Mouse (Mus musculus): Measurements from ENCODE around the gene Lamtor2.

The Lamtor2 gene

GRCm38 (mm10) chr3:88526157-88527131, 26.4 kb downstream of the Lamtor2 start:
- DNase-seq (ENCODE audit: extremely low read depth, low read depth, low spot score): no peak

GRCm38 (mm10) chr3:88525021-88525420, 27.9 kb downstream of the Lamtor2 start:
- DNase-seq (ENCODE audit: extremely low read depth, low read depth, low spot score): no peak

- DNase-seq (ENCODE audit: extremely low read depth, low read depth, low spot score): peak; percentile 91
Observed at GRCm38 (mm10) chr3:88523027-88523426, 29.8 kb downstream of the Lamtor2 start.

GRCm38 (mm10) chr3:88521803-88522331, 31.0 kb downstream of the Lamtor2 start:
- no peak for DNase-seq (ENCODE audit: extremely low read depth, low read depth, low spot score)

- DNase-seq (ENCODE audit: extremely low read depth, low read depth, low spot score): no peak
Observed at GRCm38 (mm10) chr3:88521156-88521555, 31.7 kb downstream of the Lamtor2 start.

- DNase-seq (ENCODE audit: extremely low read depth, low read depth, low spot score): no peak
Observed at GRCm38 (mm10) chr3:88520078-88520477, 32.8 kb downstream of the Lamtor2 start.

GRCm38 (mm10) chr3:88518411-88518810, 34.5 kb downstream of the Lamtor2 start:
- no peak for DNase-seq (ENCODE audit: extremely low read depth, low read depth, low spot score)

GRCm38 (mm10) chr3:88516407-88516806, 36.5 kb downstream of the Lamtor2 start:
- no peak for DNase-seq (ENCODE audit: extremely low read depth, low read depth, low spot score)

GRCm38 (mm10) chr3:88515095-88515386, 37.8 kb downstream of the Lamtor2 start:
- no peak for DNase-seq (ENCODE audit: extremely low read depth, low read depth, low spot score)

GRCm38 (mm10) chr3:88514231-88515094, 38.4 kb downstream of the Lamtor2 start:
- no peak for DNase-seq (ENCODE audit: extremely low read depth, low read depth, low spot score)

- no peak for DNase-seq (ENCODE audit: extremely low read depth, low read depth, low spot score)
Observed at GRCm38 (mm10) chr3:88513546-88514115, 39.2 kb downstream of the Lamtor2 start.

- DNase-seq (ENCODE audit: extremely low read depth, low read depth, low spot score): no peak
Observed at GRCm38 (mm10) chr3:88512896-88513545, 39.9 kb downstream of the Lamtor2 start.

- DNase-seq (ENCODE audit: extremely low read depth, low read depth, low spot score): no peak
Observed at GRCm38 (mm10) chr3:88512141-88512895, 40.6 kb downstream of the Lamtor2 start.

- DNase-seq (ENCODE audit: extremely low read depth, low read depth, low spot score): no peak
Observed at GRCm38 (mm10) chr3:88511559-88511958, 41.3 kb downstream of the Lamtor2 start.

GRCm38 (mm10) chr3:88510421-88511289, 42.2 kb downstream of the Lamtor2 start:
- DNase-seq (ENCODE audit: extremely low read depth, low read depth, low spot score): no peak

- DNase-seq (ENCODE audit: extremely low read depth, low read depth, low spot score): no peak
Observed at GRCm38 (mm10) chr3:88509692-88510420, 43.0 kb downstream of the Lamtor2 start, which contains the start of gene Lmna. Lmna (minus strand) TSS chr3:88509956.

- no peak for DNase-seq (ENCODE audit: extremely low read depth, low read depth, low spot score)
Observed at GRCm38 (mm10) chr3:88509250-88509649, 43.6 kb downstream of the Lamtor2 start.

- DNase-seq (ENCODE audit: extremely low read depth, low read depth, low spot score): no peak
Observed at GRCm38 (mm10) chr3:88505765-88506164, 47.1 kb downstream of the Lamtor2 start.
